Mouse (Mus musculus) kidney, adult 2 months (tissue): Measurements from ENCODE around the gene Fpgs. TPM values are rescaled to one million over a fixed set of nuclear protein-coding genes. Genes with fewer than 3 reads are reported as not detected.

Source experiments
- DNase-seq: peaks from one replicate; pipeline ENCODE4 v3.0.0; 2021
- H3K27ac ChIP-seq: fragments of 200-500 bp; 2 replicates; pipeline ENCODE4 v1.5.1; 2012; ENCODE audit warnings: low read depth, low read length, control low read depth, inconsistent platforms; ENCODE audit not compliant: insufficient read depth
- H3K27me3 ChIP-seq: fragments of 200-500 bp; replicated peaks from 2 replicates; pipeline ENCODE4 v1.6.1; 2012; ENCODE audit warnings: mild to moderate bottlenecking, moderate library complexity, low read length, inconsistent platforms; ENCODE audit not compliant: control insufficient read depth, insufficient read depth
- H3K36me3 ChIP-seq: fragments of 200-500 bp; 2 replicates; pipeline ENCODE4 v1.6.1; 2012; ENCODE audit warnings: mild to moderate bottlenecking, moderate library complexity, low read length, inconsistent platforms; ENCODE audit not compliant: control insufficient read depth, insufficient read depth
- H3K4me1 ChIP-seq: fragments of 200-500 bp; 2 replicates; pipeline ENCODE4 v1.6.1; 2011; ENCODE audit warnings: low read length; ENCODE audit not compliant: control insufficient read depth, insufficient read depth
- H3K4me3 ChIP-seq: fragments of 200-500 bp; 2 replicates; pipeline ENCODE4 v1.5.1; 2011; ENCODE audit warnings: mild to moderate bottlenecking, low read depth, low read length, control low read depth; ENCODE audit not compliant: insufficient read depth
- CTCF ChIP-seq: fragments of 200-500 bp; conservative IDR thresholded peaks from 2 replicates; pipeline ENCODE4 v1.5.1; 2011; ENCODE audit warnings: low read depth, mild to moderate bottlenecking, control low read depth, low read length, moderate library complexity, mixed read lengths; ENCODE audit not compliant: insufficient read depth, insufficient read length
- POLR2A ChIP-seq: fragments of 200-500 bp; IDR thresholded peaks from one replicate; pipeline ENCODE4 v1.6.1; 2011; ENCODE audit warnings: low read depth, low read length, control low read depth
- WGBS: fragments of 180-500 bp; shearing (Covaris S2); methylation state at CpG from one replicate; pipeline ENCODE4 v1.1.7; 2018; 5-methylcytosine and 5-hydroxymethylcytosine counted together
- polyA plus RNA-seq: library from polyadenylated mRNA; depleted of rRNA; stranded (reverse); fragments of >200 nt; gene quantifications from 2 replicates; pipeline ENCODE4 v1.2.3, GENCODE M21; 2012

The Fpgs gene
- polyA plus RNA-seq, 1 experiment = 147 TPM

DNA sequence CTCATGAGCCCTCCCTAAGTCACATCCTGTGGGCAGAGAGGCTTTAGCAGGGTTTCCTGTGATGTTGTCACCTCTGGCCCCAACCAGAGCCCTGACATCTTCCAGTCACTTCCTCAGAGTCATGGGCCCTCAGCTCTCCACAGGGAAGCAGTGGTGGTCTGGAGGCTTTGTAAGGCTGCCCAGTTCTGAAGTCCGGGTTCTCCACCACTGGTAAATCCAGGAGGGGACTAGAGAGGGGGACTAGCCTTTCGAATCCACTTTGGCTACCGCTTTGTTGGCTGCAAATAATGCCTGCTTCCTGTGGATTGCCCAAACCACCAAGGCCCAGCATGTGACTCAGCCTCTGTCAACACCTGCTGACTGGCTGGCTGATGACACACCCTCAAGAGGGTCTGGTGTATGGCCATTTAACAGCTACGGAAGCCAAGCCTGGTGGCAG is 11.1 kb upstream of the Fpgs start:
- DNase-seq = peak; percentile 57
- 55% methylated on average over 4 of the region's 4 CpGs for WGBS
- TF ChIP-seq CTCF = no peak; the same call in 1 of the 2 replicates
- no peak for TF ChIP-seq POLR2A
- Histone ChIP-seq H3K4me3 (no peak overlapping the region), H3K27me3 (no peaks in the 10 kb centered on the region), H3K27ac (peak overlapping the region; percentile 1; the same call in 1 of the 2 replicates), H3K36me3 (peaks cover under 1% of the 10 kb centered on the region; the same call in 1 of the 2 replicates), H3K4me1 (peaks cover 8% of the 10 kb centered on the region; the same call in 1 of the 2 replicates)

DNA sequence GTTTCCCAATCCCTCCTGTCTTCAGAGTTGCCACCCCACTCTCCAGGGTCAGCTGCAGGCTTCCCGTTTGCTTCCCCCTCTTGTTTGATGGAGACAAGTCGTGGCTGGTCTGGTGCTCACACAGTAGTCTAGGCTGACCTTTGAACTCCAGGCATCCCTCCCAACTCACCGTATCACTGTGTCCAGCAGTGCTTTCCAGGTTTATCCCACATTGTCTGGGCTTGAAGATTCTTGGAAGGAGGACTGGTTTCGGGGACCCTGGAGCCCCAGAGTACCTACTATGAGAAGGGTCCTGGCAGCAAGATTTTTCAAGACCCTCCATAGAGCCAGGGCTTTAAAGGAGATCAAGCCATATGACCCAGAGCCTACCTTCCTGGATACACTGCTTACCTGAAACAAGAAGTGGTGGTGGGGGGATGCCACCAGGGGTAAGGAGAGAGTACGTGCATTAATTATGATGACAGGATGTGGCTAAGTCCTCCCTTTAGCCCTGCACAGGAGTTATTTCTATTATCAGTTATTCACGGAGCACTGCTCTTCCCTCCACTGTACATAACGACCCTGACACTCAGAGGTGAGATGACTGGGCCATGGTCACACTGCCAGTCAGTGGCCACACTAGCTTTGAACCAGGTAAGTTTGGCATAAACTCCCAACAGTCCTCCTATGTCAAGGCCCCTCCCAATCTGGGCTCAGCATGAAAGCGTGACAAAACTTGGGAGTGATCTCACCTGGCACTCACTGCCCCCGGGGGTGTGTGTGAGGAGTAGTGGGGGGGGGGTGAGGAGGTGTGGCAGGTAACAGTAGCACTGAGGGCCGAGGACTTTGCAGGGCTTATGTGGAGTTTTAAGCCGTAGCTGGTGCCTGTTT is 10.4 kb upstream of the Fpgs start:
- 42% methylated on average over 11 of the region's 11 CpGs for WGBS

DNA sequence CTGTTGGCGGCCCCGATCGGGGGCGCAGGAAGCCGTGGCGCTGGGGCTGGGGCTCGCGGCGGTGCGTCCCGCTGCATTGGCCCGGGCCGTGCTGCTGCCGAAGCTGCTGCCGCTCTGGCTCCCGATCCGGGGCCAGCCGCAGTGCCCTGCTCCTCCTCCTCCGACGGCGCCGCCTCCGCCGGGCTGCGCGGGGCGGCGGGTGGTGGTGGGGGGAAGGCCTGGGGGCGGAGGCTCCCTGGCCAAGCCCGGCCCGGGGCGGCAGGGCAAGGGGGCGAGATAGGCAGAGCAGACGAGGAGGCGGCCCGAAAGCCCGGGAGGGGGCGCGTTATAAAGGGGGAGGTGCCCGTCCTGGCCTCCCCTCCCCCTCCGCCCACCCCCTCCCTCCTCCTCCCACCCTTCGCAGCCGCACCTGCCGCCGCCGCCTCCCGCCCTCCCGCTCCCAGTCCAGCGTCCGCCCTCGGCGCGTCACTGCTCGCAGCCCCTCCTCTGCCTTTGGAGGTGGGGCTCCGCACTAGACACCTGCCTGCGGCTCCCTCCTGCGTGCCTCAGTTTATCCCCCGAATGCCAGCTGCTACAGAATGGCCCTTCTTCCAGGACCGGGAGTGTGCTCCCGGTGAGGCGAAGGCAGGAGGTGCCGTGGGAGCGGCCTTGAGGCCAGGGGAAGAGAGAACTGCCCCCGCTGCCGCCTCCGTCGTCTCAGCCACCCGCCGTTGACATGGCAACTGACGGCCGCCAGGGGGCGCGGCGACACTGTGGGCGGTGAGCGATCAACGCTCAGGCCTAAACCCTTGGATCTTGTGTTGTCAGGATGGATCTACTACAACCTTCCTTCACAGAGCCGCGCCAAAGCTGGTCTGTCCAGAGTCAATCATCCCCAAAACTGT is 9.2 kb upstream of the Fpgs start, which contains the start of gene Cdk9:
Cdk9 (minus strand) TSS at position 143 of the 884 bp plus-strand sequence.
- peak within 1 kb of the TSS; percentile 82 for H3K4me3 ChIP-seq
- DNase-seq = peak; percentile 94
- H3K27me3 ChIP-seq = no peaks in the 10 kb centered on the region
- H3K27ac ChIP-seq = peak within 1 kb of the TSS; percentile 97
- peaks cover 8% of the 10 kb centered on the region; the same call in 1 of the 2 replicates for H3K4me1 ChIP-seq
- under 1% methylated on average over 62 of the region's 79 CpGs for WGBS
- peaks cover 7% of the 10 kb centered on the region for H3K36me3 ChIP-seq
- TF ChIP-seq CTCF (peak; percentile 93), POLR2A (no peak)

More for the DNA sequence above, 10.4 kb upstream of the Fpgs start:
- peak overlapping the region; percentile 63 for H3K27ac ChIP-seq
- peaks cover 8% of the 10 kb centered on the region; the same call in 1 of the 2 replicates for H3K4me1 ChIP-seq
- H3K4me3 ChIP-seq = no peak overlapping the region
- no peaks in the 10 kb centered on the region for H3K27me3 ChIP-seq
- peaks cover 7% of the 10 kb centered on the region for H3K36me3 ChIP-seq
- peak; percentile 50 for DNase-seq
- TF ChIP-seq POLR2A = no peak

DNA sequence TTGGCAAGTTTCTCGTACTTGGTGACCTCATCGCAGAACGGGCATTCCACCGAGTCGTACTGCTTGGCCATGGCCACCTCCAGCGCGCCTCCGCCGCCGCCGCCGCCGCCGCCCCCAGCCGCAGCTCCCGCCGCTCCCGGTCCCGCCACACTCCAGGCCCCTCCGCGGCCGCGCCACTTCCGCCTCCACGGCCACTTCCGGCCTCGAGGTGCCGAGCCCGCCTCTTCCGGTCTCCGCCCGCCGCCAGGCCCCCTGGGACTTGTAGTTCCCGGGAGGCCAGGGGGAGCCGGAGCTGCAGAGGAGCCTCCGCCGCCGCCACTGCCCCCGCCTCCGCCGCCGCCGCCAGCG is 8.6 kb upstream of the Fpgs start:
- H3K27me3 ChIP-seq = no peaks in the 10 kb centered on the region
- H3K4me3 ChIP-seq = peak overlapping the region; percentile 82
- WGBS = 1% methylated on average over 44 of the region's 44 CpGs
- H3K36me3 ChIP-seq = peaks cover 10% of the 10 kb centered on the region
- no peak for TF ChIP-seq CTCF
- TF ChIP-seq POLR2A = no peak
- H3K4me1 ChIP-seq = peaks cover 8% of the 10 kb centered on the region; the same call in 1 of the 2 replicates
- DNase-seq = peak; percentile 96
- H3K27ac ChIP-seq = peak overlapping the region; percentile 92

DNA sequence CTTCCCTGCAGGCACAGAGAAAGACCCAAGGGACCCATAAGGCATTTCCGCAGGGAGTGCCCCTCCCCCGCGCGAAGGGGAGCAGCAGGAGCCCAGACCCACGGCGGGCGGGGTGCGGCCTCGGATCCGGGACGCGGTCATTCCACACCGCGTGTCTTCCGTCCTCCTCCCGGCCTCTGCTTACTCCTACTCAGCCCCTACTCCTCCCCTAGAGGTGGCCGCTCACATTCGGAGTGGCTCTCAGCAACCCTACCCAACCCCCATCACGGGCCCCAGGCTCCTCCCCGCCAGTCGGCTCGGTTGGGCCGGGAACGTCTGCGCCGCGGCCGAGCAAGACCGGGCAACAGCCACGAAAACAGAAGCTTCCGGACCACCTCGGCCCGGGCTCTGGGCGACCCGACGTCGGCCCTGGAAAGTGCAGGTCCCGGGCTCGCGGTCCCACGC is 8.2 kb upstream of the Fpgs start:
- peaks cover 8% of the 10 kb centered on the region; the same call in 1 of the 2 replicates for H3K4me1 ChIP-seq
- H3K27me3 ChIP-seq = no peaks in the 10 kb centered on the region
- H3K36me3 ChIP-seq = peaks cover 10% of the 10 kb centered on the region
- peak; percentile 89 for DNase-seq
- peak overlapping the region; percentile 87 for H3K27ac ChIP-seq
- peak overlapping the region; percentile 82 for H3K4me3 ChIP-seq
- WGBS = under 1% methylated on average over 41 of the region's 41 CpGs
- TF ChIP-seq CTCF (no peak), POLR2A (no peak)

DNA sequence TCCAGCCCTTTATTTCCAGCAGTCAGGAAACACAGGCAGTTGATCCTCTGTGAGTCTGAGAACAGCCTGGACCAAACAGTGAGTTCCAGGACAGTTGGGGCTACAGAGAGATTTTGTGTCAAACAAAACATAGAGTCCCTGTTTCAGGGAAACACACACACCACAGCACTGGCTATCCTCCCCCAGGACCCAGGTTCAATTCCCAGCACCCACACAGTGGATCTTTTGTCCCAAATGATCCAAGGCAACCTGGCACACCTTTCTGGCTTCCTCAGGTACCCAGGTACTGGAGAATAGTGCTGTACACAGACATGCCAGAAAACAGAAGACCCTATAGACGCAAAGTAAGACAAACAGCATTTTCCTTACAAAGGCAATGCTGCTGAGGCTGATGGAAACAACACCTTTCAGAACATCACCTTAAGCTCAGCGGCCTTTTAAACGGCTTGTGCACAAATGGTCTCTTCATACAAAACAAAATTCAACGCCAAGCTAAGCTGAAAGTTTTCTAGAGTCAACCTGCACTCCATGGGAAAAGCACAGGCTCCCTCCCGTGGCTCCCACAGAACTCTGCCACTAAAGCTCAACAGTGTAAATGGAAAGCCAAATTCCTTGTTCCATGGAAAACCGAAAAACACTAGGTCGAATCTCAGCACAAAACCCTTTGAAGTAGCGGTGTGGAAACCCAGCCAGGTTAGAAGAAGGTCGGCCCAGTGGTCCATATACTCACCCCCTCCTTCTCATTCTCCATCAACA is 7.5 kb upstream of the Fpgs start:
- 15% methylated on average over 9 of the region's 9 CpGs for WGBS
- no peak for TF ChIP-seq POLR2A
- TF ChIP-seq CTCF = peak; percentile 38
- peak overlapping the region; percentile 87 for H3K27ac ChIP-seq
- H3K4me1 ChIP-seq = peaks cover 8% of the 10 kb centered on the region; the same call in 1 of the 2 replicates
- H3K27me3 ChIP-seq = no peaks in the 10 kb centered on the region
- peaks cover 13% of the 10 kb centered on the region for H3K36me3 ChIP-seq
- H3K4me3 ChIP-seq = peak overlapping the region; percentile 82
- no peak for DNase-seq
